Mouse (Mus musculus): Measurements from ENCODE around the gene Lpar4. TPM values are rescaled to one million over a fixed set of nuclear protein-coding genes. Genes with fewer than 3 reads are reported as not detected.

Gene Lpar4
- under 1 TPM in 1 of 2 experiments, not detected in 1; 0.10 TPM for total RNA-seq (2023)

DNA sequence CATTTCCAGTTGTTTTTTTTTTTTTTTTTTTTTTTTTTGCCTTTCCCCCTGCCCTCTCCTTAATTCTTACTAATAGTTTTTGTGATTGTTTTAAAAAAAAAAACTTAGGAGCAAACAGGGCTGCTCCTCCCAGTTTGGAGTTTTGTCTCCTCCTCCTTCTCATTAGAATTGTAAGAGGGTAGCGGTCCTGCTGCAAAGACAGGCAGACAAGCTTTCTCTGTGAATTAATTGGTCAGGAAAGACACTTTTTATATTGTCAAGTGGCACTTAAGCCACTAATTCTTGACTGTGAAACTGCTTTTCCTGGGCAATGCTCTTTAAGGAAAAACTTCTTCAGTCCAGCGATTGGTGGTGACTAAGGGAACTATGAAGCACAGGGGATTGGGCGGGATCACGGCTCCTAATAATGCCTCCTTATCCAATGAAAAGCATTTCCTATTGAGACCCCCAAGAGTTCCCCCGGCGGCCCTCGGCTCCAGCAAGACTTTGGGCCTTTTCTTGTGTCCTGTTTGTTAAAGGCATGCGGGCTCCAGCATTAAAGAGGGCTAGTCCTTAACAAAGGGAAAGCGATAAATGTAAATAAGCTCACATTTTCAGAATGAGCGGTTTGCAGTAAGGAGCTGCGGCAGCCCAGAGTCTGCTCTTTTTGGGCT lies at the start of gene Lpar4:
Gene Lpar4, plus strand, starts transcription at position 451 of the 653 bp plus-strand sequence.

Other genes with a start within 250 kb of the Lpar4 start
- gene Rtl3, start 80.0 kb upstream of the Lpar4 start, total RNA-seq (2023): not detected
- 1 to 10 TPM; 3.5 to 7.3 TPM for gene P2ry10, start 167.9 kb downstream of the Lpar4 start, total RNA-seq (2023)
- gene P2ry10b, start 228.3 kb downstream of the Lpar4 start, total RNA-seq (2023): 10 to 100 TPM; 16.7 to 27.6 TPM